Mouse (Mus musculus) CD8-positive naive resting alpha-beta T cell, adult 57 days (primary cell): ENCODE results near the gene Entpd5. TPM values are rescaled to one million over a fixed set of nuclear protein-coding genes. Genes with fewer than 3 reads are reported as not detected.

Source experiments
- total RNA-seq: library from RNA; stranded (reverse); gene quantifications from one replicate; pipeline ENCODE4 v1.2.4, GENCODE M21; 2023

Gene Entpd5
- total RNA-seq = 38.2 TPM

DNA sequence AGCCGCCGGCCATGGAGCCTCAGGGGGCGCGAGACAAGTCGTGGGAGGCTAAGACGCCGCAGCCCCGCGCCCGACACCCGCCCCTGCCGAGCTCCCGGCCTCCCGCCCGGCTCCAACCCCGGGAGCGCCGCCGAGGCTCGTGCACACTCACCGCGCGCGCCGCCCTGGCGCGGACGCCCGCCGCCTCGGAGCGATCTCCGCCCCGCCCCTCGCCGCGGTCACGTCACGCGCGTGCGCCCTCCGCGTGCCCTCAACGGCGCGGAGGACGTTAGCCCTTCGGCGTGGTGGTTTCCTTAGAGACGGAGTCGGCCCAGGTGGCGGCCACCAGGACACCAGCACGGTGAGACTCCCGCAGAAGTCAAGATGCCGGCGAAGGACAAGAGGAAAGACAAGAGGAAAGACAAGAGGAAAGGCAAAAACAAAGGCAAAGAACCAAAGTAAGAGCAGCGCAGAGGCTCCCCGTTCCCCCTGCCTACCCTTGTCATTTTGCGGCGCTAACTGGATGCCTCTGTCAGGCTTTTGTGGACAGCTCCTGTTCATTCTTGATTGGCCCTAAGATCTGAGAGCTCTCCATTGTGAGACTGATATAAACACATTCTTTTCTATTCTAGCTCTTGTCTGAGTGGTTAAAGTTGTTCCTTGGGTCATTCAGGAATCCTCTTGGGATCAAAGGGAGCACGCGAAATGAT, at the start of gene Entpd5, which contains the start of gene Bbof1:
Entpd5 (minus strand) TSS at position 211 of the 689 bp plus-strand sequence.
Bbof1 (plus strand) TSS at position 253 of the 689 bp plus-strand sequence.

DNA sequence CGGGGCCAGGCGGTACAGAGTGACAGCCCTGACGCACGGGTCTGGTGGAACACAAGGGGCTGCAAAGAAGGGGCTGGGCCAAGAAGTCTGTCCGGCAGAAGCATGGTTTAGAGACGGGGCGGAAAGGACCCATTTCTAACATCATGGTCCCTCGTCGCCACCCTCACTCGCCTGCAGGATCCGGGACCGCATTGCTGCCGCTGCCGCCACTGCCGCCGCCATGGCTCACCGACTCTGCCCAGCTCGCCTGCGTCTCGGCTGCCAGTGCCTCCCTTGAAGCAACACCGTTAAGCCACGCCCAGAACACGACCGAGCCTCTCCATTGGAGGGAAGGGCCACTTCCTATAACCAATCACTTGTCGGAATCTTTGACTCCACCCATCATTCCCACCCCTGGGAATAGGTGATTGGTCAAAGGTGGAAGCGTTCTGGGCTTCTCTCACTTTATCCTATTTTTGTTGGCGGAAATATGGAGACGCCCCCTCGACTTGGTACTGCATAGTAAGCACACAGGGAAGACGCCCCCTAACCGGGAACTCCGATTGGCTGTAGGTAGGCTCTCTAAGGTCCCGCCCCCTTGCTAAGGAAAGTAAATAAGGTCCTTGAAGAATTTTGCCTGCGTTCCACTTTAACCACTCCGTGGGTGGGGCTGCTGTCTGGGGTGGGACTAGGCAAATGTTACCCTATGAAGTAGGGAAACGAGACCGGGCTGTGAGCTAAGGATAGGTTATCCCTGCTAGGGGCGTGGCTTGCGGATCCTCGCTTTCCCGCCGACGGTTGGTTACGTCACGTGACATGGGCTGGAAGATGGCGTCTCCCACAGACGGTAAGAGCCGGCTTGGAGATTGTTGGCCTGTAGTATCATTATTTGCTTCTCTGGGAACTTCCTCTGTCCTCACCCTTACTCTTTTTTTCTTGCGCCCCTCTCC, 42.2 kb upstream of the Entpd5 start, which contains the start of the genes Aldh6a1 and Lin52:
Aldh6a1 (minus strand) TSS at position 287 of the 929 bp plus-strand sequence.
Lin52 (plus strand) TSS at position 705 of the 929 bp plus-strand sequence.

DNA sequence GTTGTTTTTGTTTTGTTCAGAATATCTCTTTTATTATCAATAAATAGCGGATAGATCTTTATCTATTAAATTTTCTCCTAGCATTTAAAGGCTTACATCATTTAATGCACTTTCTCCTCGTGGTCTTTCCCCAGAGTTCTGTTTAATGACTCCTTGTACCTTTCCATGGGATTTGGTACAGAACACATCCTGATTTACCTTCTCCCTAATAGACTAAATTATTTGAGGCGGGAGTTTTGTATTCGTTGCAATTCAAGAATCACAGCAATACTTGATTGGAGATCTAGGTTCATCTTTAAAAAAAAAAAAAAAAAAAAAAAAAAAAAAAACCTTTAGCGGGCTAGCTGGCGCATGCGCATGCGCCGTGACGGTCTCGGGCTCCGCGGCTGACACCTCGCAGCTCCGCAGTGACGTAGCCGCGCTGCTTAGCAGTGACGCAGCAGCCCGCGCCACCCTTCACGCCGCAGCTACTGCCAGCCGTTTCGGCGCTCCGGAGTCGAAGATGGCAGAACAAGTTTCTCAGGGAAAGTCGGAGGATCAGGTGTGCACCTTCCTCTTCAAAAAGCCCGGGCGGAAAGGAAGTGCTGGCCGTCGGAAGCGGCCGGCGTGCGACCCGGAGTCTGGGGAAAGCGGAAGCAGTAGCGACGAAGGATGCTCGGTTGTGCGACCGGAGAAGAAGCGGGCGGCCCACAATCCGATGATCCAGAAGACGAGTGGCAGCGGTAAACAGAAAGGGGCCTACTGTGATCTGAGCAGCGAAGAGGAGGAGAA, 8.2 kb upstream of the Entpd5 start, which contains the start of gene Rnf113a2:
Rnf113a2 (plus strand) TSS at position 363 of the 771 bp plus-strand sequence.

DNA sequence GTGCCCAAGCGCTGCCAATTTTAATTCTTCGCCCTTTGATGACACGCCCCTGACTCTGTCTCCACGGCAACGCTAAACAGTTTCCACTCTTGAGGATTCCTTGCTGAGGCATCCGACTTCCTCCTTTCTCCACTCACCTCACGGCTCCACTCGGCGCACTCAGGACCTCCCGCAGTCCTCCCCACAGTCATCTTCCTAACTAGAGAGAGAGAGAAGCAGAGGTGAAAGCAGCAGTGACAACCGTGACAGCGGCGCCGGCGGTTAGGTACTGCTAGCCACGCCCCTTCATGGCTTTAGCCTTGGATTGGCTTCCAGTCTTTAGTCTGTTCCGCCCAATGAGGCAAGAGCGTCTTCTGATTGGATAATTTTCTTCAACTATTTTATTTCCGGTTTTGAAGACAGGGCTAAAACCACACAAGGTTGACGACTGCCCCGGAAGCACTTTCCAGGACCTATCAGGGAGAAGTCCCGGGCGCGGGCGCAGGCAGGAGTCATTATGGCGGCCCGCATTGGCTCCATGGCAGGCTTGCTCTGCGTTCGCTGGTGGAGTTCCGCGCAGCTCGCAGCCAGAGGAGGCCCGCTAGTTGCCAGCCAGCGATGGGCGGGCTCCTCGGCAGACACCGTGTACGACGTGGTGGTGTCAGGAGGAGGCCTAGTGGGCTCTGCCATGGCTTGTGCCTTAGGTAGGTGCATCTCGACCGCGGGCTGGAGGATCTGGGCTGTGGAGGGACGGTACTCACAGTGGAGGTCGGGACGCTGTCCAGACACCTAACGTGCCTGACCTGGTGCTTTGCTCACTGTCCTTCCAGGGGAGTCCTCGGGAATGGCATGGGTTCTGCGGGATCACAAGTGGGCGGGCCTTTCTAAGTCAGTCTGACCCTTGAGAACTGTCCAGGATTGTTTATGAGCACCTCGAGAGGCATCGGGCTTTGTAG, 47.0 kb downstream of the Entpd5 start, which contains the start of the genes Coq6 and Fam161b:
Coq6 (plus strand) TSS at position 103 of the 935 bp plus-strand sequence.
Fam161b (minus strand) TSS at position 279 of the 935 bp plus-strand sequence.

Other genes with a start within 250 kb of the Entpd5 start
- gene Elmsan1, start 190.1 kb downstream of the Entpd5 start, total RNA-seq = 131 TPM
- gene Ptgr2, start 123.8 kb downstream of the Entpd5 start, total RNA-seq = 18.7 TPM
- 76.3 TPM for gene Zfp410, start 92.2 kb downstream of the Entpd5 start, total RNA-seq
- gene Coq6, start 47.4 kb downstream of the Entpd5 start, total RNA-seq = 30.3 TPM
- gene Fam161b, start 47.2 kb downstream of the Entpd5 start, total RNA-seq = 1.2 TPM
- 3.3 TPM for gene Bbof1, start within 50 bp of the Entpd5 start, total RNA-seq
- gene Rnf113a2, start 8.2 kb upstream of the Entpd5 start, total RNA-seq = 38.0 TPM
- gene Aldh6a1, start 42.0 kb upstream of the Entpd5 start, total RNA-seq = 15.0 TPM
- gene Lin52, start 42.4 kb upstream of the Entpd5 start, total RNA-seq = 20.2 TPM
- not detected for gene Vsx2, start 160.7 kb upstream of the Entpd5 start, total RNA-seq
- 18.3 TPM for gene Abcd4, start 208.4 kb upstream of the Entpd5 start, total RNA-seq
- gene Vrtn, start 232.0 kb upstream of the Entpd5 start, total RNA-seq = not detected